20 mouse cellular contexts compared by ENCODE assay signal in the genomic region with DNA sequence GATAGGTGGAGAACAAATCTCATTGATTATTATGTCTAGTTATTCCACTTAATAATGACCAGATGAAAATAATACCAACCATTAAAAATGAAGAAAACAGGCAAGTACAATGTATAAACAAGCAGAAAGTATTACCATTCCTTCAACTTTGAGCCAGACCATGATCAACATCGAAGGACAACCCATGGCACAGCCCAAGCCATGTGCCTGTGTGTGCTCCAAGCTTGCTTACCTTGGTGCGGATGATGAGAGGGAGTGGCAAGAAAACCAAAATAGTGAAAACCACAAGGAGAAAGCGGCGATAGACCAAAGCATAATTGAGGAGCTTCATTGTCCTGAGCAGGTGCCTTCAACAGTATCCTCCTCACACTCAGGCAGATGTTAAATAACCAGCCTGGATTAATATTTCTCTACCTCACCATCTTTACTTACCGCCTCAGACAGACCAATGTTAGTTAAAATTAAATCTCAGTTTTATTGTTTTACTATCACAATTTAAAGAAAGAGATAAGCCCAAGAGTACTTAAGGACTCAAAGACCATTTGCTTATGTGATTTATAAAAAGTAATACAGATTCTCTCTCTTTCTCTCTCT. TPM values are rescaled to one million over a fixed set of nuclear protein-coding genes. Genes with fewer than 3 reads are reported as not detected.
DNase-seq lines count a peak whose midpoint lies in the region; ATAC-seq lines count a peak whose summit lies in the region.
"Had no signal": no experiment of that assay in that cellular context is flagged by ENCODE, and none has a peak within 500 bp of the region (broad histone marks: within the 10 kb centered on the region; RNA-seq: fewer than 3 reads in every experiment).

TSS of gene Slc13a1 (minus strand) at position 359 of the 594 bp plus-strand sequence.

- H3K27ac ChIP-seq in kidney, embryonic 14.5 days (ENCODE audit: low read depth, low read length): no peak within 1 kb of the TSS
- H3K27ac ChIP-seq: embryonic facial prominence, embryonic 12.5 days; heart, adult 2 months; heart, embryonic 15.5 days; hindbrain, embryonic 13.5 days had no signal

- no peaks in the 10 kb centered on the region for H3K4me1 ChIP-seq in kidney, embryonic 14.5 days (ENCODE audit: control insufficient read depth, insufficient read depth, low read length)
- H3K4me1 ChIP-seq: embryonic facial prominence, embryonic 12.5 days; heart, embryonic 15.5 days; hindbrain, embryonic 13.5 days had no signal

- no peak within 1 kb of the TSS for H3K4me2 ChIP-seq in kidney, embryonic 14.5 days (replicated peaks; ENCODE audit: low read depth, low read length)
- H3K4me2 ChIP-seq: embryonic facial prominence, embryonic 12.5 days; heart, embryonic 11.5 days; heart, embryonic 15.5 days; hindbrain, embryonic 13.5 days had no signal

- H3K36me3 ChIP-seq in kidney, embryonic 14.5 days (ENCODE audit: control insufficient read depth, insufficient read depth, low read length): no peaks in the 10 kb centered on the region
- H3K36me3 ChIP-seq: embryonic facial prominence, embryonic 12.5 days; heart, embryonic 15.5 days; hindbrain, embryonic 13.5 days had no signal

- H3K9ac ChIP-seq in kidney, embryonic 14.5 days (ENCODE audit: low read depth, low read length): no peak within 1 kb of the TSS
- H3K9ac ChIP-seq: embryonic facial prominence, embryonic 12.5 days; heart, embryonic 15.5 days; hindbrain, embryonic 13.5 days had no signal

- H3K4me3 ChIP-seq in kidney, embryonic 14.5 days (ENCODE audit: low read length): no peak within 1 kb of the TSS
- H3K4me3 ChIP-seq: embryonic facial prominence, embryonic 12.5 days; heart, adult 2 months; heart, embryonic 15.5 days; hindbrain, embryonic 13.5 days had no signal

- no peaks in the 10 kb centered on the region for H3K9me3 ChIP-seq in kidney, embryonic 14.5 days (ENCODE audit: control insufficient read depth, low read length)
- H3K9me3 ChIP-seq: embryonic facial prominence, embryonic 12.5 days; heart, embryonic 15.5 days; hindbrain, embryonic 13.5 days had no signal

- no peaks in the 10 kb centered on the region for H3K27me3 ChIP-seq in kidney, embryonic 14.5 days (ENCODE audit: control insufficient read depth, insufficient read depth, low read length)
- H3K27me3 ChIP-seq: embryonic facial prominence, embryonic 12.5 days; heart, embryonic 15.5 days; hindbrain, embryonic 13.5 days had no signal

- peak; percentile 28 for DNase-seq in kidney, adult 18-20 months
- DNase-seq in kidney, adult 9 months: peak; percentile 72
- DNase-seq in kidney, postnatal 14 days: peak; percentile 18
- no peak for DNase-seq in frontal cortex, adult 2 months (ENCODE audit: extremely low spot score in 1 of 2, low spot score in 1 of 2)
- DNase-seq in ovary, postnatal 14 days (ENCODE audit: low spot score): no peak
- DNase-seq: adrenal gland, adult 2 months; adrenal gland, postnatal 25 days; cerebellum, adult 9-10 months; cerebellum, postnatal 25 days; gastrocnemius, postnatal 14 days; heart, adult 2 months; heart, postnatal 14 days had no signal

- 88% methylated on average over 5 of the region's 5 CpGs for WGBS in kidney, embryonic 14.5 days

- ATAC-seq in kidney, embryonic 14.5 days (ENCODE audit: low FRiP score, low TSS enrichment): no peak
- ATAC-seq: forebrain, embryonic 16.5 days had no signal

RNA-seq across cellular contexts. Expression of gene Slc13a1, which starts in this region (rescaled TPM):
- polyA plus RNA-seq in kidney, embryonic 14.5 days (2014; fragmentation: Nextera tagmentation; extraction: Ambion mirVana): 1.3 and 2.0 TPM in 2 replicates
- 0.14 and 0.17 TPM in 2 replicates for polyA plus RNA-seq in frontal cortex, adult 2 months (2012; rRNA removed)
- polyA plus RNA-seq: adrenal gland, adult 2 months; cortical plate, adult 2 months; gonadal fat pad, adult 2 months; heart, adult 2 months; heart, embryonic 15.5 days had no signal

Comparison
In these comparisons a context has a peak if more than half of its experiments do, and no peak if none do; other contexts are left out.
1. DNase-seq: peak in kidney, adult 18-20 months (single experiment), kidney, adult 9 months (single experiment) and kidney, postnatal 14 days (single experiment); none in frontal cortex, adult 2 months (0 of 2) and ovary, postnatal 14 days (single experiment).